Mouse (Mus musculus) erythroblast, embryonic 14.5 days (primary cell): Measurements from ENCODE around the gene Kif18b.

Source experiments
- GATA1 ChIP-seq: IDR thresholded peaks from 2 replicates; pipeline ENCODE4 v1.6.1; 2012; ENCODE audit warnings: low read length, inconsistent platforms, mixed read lengths
- TAL1 ChIP-seq: IDR thresholded peaks from 3 replicates; pipeline ENCODE4 v1.6.1; 2012; ENCODE audit warnings: low read length, inconsistent platforms, mixed read lengths

DNA sequence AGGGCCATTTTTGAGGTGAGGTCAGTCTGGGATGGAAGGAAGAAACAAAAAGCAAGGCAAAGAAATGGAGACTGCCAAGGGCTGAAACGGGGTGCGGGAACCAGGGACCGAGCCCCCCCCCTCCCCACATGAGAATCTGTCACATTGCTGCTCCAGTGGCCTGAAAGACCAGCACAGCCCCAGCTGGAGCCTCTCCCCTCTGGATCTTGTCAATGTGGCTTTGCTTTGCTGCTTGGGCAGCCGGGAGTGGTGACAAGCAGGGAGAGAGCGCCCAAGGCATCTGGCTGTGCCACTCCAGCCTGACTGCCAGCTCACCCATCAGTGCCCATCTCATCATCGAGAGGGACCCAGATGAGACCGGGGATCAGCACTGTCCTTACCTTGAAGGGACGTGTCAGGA is 32.8 kb upstream of the Kif18b start:
- no peak for TF ChIP-seq GATA1
- TF ChIP-seq TAL1: no peak
